Mouse (Mus musculus): ENCODE measurements at regions not wholly inside any gene's neighbourhood (a gene's known extent, or its start where the extent isn't known, plus 50 kb on each side); places are given as distances from the start of the nearest gene placed in this dataset.

DNA sequence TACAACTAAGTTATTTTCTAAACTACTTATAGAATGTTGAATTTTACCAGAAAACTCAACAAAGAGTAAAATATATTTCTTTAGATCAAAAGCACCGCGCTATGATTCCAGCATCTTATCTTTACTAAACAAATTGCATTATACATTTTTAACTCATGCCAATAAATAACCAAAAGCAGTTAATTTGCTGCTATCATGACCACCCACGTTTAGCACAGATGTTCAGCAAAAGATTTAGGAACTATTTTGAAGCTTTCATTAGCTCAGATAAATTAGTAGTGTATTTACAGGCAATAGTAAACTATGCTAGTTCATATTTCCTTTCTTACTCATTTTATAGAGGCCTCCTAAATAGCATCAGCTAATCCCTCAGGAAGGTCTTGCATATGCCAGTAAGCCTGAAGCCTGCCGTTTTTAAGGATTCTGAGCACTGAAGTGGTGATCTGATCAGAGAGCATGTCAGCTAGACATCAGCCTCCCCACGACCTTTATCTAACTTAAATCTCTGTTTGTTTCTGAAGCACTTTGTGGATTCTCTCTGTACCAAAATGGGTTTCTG is 176.3 kb upstream of the Itga4 start:
- DNase-seq (ENCODE audit: inconsistent age in 2 of 2, low spot score in 1 of 2), result no peak

GRCm38 (mm10) chr2:79081769-79082168 is 173.5 kb upstream of the Itga4 start:
- no peak for DNase-seq (ENCODE audit: inconsistent age in 2 of 2, low spot score in 1 of 2)

DNA sequence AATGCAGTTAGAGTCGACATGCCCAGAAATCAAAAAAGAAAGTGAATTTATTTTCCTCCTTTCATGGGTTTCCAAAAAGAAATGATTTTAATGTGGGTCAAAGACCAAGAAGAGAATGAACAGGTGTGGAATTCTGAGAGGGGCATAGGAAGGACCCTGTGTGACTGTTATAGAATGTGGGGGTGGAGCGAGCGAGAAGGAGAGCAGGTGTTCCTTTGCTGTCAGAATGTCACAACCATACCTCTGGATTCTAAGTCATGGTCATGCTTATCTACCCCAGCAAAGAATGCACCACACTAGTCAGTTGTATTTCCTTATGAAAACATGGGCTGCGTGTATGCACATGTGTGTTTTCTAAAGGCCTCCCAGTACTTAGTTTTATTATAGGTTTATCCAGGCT is 168.9 kb upstream of the Itga4 start:
- DNase-seq (ENCODE audit: inconsistent age in 2 of 2, low spot score in 1 of 2), result no peak

DNA sequence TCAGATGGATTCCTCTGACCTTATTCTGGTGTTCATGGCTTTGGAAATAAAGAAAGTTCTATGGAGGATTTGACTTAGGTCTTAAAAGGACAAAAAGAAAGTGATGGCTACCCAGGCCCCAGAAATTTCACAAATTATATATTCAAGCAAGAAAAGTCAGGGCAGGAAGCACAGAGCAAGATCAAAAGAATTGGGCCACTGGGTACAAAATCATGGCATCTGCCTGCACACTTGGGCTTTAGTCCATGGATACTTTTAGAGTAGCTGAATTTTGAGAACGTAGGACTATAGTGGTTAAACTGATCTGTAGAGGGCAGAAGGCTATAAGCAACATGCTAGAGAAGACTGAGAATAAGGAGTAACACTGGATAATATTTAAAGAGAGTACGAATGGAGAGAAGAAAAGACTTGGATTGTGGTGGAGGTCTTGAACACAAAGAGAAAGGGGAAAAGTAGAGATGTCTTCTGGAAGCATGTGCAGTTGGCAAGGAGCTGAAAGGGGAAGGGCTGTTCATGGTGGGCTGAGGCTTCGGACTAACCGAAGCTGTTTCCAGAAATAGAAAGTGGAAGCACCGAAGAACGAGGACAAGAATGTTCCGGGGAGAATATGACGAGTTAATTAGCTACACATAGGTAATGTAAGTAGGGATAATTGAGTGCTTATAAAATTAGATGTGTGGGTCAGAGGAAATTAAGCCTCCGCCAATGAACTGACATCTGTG is 168.2 kb upstream of the Itga4 start:
- DNase-seq (ENCODE audit: inconsistent age in 2 of 2, low spot score in 1 of 2), result peak in 1 of 2 experiments; percentile 39

DNA sequence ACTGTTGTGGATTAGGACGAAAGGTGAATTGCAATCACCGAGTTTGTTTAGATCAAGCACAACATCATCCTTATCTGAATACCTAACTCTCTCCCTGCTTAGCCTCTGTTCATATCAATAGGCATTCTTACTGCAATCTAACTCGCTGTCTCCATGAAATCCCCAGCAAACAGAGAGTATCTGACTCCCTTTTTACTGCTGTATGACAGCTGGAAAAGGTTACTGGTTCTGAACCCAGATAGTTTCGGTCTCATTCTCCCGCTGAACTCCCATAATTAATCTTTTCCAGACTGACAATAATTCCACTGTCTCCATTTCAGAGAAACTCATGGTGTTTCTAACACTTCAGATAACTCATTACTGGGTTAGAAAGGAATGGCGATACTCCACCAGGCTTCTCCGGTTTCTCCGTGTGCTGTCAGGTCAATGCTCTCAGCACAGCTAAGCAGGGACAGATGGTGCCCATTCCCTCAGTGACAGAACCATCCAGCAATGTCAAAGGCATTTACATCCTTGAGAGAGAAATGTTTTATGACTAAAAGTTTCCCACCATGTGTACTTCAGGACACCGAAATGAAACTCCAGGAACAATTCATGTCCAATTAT is 167.5 kb upstream of the Itga4 start:
- DNase-seq (ENCODE audit: inconsistent age in 2 of 2, low spot score in 1 of 2), result peak; percentile 21

GRCm38 (mm10) chr2:79090273-79090672 is 165.0 kb upstream of the Itga4 start:
- no peak for DNase-seq (ENCODE audit: inconsistent age in 2 of 2, low spot score in 1 of 2)

DNA sequence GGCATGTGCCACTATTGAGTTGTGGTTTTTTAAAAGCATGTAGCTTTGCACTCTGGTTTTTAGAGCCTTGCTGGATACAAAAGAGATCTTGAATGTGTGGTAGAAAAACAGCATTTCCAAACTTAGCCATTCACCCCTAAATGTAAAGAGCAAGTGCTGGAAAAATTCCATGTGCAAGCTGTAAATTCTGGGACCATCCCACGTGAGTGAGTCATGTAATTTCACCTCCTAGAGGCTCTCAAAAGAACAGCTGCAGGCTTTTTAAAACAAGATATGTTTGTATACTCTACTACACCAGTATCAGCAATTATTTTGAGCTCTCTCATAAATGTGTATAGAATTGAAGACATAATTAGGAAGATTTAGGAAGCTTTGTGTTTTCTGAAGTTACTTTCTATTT is 160.9 kb upstream of the Itga4 start:
- no peak for DNase-seq (ENCODE audit: inconsistent age in 2 of 2, low spot score in 1 of 2)

GRCm38 (mm10) chr2:79096532-79097251 is 158.5 kb upstream of the Itga4 start:
- DNase-seq (ENCODE audit: inconsistent age in 2 of 2, low spot score in 1 of 2), result no peak

DNA sequence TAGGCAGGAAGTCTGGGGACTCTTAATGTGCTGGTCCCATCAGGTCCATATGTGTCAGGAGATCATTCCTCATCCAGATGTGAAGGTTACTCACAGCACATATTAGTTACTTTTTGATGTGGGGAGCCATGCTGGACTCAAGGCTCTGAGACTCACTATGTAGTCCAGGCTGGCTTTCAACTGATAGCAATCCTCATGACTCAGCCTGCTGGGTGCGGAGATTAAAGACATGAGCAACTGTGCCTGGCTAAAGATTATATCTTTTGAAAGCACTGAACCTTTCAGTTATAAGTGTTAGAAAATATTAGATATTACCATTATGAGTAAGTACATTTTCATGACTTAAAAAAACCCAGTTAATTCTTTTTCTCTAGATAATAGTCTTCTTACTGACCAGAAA is 155.6 kb upstream of the Itga4 start:
- DNase-seq (ENCODE audit: inconsistent age in 2 of 2, low spot score in 1 of 2), result no peak

DNA sequence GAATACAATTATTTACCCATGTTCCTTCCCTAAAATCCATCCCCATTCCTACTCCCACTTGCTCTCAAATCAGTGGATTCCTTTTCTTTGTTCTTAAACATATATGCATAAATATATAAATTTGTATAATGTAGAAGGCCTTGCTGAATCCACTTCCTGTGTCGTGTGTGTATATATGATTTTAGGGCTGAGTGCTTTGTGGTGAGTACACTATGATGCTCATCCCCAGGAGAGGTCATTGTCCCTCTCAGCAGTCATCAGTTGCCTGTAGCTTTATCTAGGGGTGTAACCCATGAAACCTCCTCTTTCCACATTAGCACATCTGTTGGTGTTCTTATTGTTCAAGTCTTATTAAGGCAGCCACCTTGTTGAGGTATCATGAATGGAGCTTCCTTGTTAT is 143.6 kb upstream of the Itga4 start:
- DNase-seq (ENCODE audit: inconsistent age in 2 of 2, low spot score in 1 of 2), result no peak

GRCm38 (mm10) chr2:79112076-79112475 is 143.2 kb upstream of the Itga4 start:
- no peak for DNase-seq (ENCODE audit: inconsistent age in 2 of 2, low spot score in 1 of 2)

GRCm38 (mm10) chr2:79120610-79121345 is 134.4 kb upstream of the Itga4 start:
- no peak for DNase-seq (ENCODE audit: inconsistent age in 2 of 2, low spot score in 1 of 2)

GRCm38 (mm10) chr2:79122530-79122929 is 132.7 kb upstream of the Itga4 start:
- no peak for DNase-seq (ENCODE audit: inconsistent age in 2 of 2, low spot score in 1 of 2)

- DNase-seq (ENCODE audit: inconsistent age in 2 of 2, low spot score in 1 of 2), result no peak
Observed at GRCm38 (mm10) chr2:79124272-79124976, 130.8 kb upstream of the Itga4 start.

DNA sequence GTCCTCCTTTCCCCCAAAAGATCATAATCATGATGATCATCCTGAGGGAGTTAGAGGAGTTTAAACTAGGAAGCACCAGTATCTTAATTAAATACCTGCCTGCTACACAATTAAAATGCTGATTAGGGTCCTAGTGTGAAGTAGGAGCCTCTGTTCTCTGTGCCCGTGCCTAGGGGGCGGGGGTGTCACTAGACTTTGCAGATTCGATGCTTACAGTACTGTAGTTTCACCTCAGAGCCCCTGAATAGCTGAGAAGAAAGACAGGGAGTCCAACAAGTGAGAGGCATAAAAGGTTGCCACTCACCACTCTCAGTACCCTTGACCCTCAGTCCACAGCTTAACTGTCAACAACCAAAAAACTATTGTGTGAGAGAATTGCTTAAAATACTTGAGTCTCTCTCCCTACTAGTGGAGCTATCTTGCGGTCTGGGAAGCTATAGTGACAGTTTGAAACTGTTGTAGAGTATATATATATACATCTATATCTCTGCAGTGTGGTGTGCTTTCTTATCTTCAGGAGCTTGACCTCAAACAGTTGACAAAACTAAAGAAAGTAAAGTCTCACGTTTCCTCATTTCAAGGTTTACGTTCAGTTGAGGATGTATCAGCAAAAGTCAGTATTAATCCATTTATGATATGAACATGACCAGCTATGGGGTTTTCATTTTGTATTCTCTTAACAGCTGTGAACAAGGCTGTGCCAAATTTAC is 128.9 kb upstream of the Itga4 start:
- DNase-seq (ENCODE audit: inconsistent age in 2 of 2, low spot score in 1 of 2), result no peak

DNA sequence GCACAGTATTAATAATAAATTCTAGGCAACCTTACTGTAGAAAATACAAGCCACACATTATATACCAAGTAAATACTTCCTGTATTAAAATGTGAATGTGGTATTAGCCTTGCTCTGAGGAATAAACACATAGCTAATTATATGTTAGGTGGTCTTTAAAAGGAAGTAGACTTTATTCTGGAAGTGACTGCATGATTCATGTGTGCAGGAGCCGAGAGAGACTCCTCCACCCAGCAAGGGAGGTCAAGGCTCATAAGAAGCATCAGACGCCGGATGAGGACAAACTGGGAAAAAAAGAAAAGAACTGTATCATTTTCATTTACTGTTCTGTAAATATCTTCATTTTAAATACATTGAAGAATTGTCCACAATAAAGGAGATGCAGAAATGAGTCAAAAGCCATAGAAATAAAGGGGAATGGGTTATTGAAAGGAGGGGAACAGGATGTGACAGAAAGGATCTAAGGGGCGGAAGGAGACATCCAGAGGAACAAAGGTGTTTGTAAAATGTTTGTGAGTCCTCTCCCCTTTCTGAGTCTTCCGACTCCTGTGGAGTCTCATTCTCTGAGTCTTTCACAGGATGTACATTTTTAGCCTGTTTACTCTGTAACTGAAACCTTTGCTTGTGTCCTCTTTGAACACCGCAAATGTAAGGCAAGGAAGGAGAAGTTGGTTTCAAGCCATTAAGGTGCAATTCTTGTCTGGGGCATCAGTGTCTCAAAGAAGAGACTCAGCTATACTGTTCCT is 128.1 kb upstream of the Itga4 start:
- DNase-seq (ENCODE audit: inconsistent age in 2 of 2, low spot score in 1 of 2), result no peak

GRCm38 (mm10) chr2:79127822-79128221 is 127.4 kb upstream of the Itga4 start:
- DNase-seq (ENCODE audit: inconsistent age in 2 of 2, low spot score in 1 of 2), result no peak

GRCm38 (mm10) chr2:79130660-79131059 is 124.6 kb upstream of the Itga4 start:
- DNase-seq (ENCODE audit: inconsistent age in 2 of 2, low spot score in 1 of 2), result no peak

DNA sequence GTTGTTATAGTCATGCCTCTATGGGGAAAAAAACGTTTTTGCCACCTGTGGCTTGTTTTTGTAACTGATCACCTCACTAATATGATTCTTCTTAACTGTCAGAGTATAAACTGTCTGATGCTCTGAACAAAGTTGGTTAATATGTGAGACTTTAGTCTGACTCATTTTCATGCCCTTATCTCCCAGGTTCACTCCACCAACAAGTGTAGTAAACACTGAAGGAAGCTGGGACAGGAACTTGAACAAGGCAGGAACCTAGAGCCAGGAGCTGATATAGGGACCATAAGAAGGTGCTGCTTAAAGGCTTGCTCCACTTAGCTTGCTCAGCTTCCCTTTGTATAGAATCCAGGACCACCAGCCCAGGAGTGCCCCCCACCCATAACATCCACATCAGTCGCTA is 124.0 kb upstream of the Itga4 start:
- no peak for DNase-seq (ENCODE audit: inconsistent age in 2 of 2, low spot score in 1 of 2)
